Mouse (Mus musculus) c-Kit-negative CD71-positive TER-119-positive erythroid progenitor cells, embryonic 14.5 days (primary cell): ENCODE results near the gene Twist2.

Experiments
- DNase-seq: peaks from one replicate; pipeline ENCODE4 v3.0.0-alpha.2; 2013; ENCODE audit warnings: low read depth, low spot score

Gene Twist2

DNA sequence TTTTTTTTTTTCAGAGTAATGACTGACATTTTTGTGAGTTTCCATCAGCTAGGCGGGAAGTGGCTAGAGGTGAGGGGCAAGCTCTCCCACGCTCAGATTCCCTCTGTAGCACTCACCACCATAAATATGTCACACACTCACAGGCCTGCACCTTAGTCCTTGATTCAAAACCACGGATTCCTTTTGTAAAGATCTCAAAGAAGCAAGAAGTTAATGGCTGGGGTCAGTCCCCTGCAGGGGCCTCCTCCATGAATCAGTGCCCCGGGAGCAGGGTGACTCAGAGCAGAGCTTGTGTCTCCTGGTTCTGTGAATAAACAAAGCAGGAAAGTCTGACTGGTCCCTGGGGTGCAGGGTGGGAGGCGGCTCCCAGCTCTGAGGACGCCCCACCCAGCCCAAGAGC is 15.3 kb downstream of the Twist2 start:
- no peak for DNase-seq

DNA sequence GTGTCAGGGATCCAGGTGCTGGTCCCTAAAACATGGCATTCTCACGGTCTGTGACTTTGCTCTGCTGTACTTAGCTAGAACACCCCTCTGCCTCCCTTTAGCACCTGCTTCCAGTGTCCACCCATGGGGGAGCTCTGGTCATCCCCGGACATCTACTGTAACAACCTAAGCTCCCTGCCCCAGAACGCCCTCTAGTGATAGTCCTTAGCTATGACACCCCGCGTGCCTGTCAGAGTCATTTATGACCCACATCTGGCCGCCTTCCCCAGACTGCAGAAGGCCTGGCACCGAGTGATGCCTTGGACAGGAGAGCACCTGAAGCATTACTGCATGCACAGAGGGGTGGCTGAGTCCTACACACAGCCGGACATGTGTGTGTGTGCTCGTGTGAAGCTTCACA is 18.0 kb downstream of the Twist2 start:
- no peak for DNase-seq

DNA sequence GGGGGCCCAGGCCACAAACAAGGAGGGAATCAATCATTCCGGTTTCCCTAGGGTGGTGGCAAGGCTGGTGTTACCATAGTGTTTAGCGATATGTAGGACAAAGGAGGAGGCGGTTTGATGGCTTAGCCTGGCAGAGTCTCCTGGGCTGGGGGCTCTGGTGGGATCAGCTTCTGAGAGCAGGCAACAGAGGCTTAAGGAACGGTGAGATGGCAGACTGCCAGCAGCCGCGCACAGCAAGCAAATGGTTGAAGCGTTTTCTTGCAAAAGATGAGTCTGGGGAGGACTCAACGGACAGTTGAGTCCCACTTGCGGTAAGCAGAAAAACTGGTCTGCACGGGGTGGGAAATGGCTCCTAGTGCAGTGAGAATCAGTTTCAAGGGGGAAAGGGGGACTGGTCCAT is 19.3 kb downstream of the Twist2 start:
- no peak for DNase-seq

DNA sequence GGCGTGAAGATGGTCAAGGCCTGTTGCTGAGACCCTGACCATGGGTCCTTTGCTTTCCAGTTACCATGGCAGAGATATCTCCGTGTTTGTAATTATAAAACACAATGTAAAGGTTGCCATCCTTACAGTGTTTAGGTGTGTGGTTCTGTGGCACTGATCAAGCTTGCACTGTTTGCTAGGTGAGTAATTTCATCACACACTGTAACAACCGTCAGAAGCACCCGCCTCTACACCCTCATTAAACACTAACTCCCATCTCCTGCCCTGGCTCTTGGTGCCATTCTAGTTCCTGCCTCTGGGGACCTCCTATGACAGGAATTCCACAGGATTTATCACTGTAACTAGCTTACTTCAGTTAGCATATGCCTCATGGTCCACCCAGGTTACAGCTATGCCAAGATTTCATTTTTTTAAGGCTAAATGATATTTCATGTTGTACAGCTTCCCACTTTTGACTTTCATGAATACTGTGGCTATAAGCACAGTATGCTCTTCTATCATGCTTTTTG is 21.1 kb downstream of the Twist2 start:
- DNase-seq = no peak

DNA sequence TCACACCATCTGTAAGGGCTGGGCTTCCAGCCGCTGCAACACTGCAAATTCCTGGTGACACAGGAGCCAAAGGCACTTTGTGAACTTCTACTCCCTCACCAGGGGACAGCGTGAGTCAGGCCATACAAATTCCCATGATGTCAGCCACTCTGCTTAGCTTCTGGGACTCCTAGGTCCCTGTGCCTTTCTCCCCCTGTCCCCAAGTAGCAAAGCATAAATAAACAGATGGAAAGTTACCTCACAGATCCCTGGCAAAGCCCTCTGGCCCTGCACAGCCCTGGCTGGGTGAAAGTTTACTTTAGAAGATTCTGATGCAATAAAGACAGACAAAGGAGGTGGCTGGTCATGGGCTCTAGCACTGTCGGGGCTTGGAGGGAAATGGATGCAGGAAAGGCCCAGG is 22.3 kb downstream of the Twist2 start:
- DNase-seq = no peak

DNA sequence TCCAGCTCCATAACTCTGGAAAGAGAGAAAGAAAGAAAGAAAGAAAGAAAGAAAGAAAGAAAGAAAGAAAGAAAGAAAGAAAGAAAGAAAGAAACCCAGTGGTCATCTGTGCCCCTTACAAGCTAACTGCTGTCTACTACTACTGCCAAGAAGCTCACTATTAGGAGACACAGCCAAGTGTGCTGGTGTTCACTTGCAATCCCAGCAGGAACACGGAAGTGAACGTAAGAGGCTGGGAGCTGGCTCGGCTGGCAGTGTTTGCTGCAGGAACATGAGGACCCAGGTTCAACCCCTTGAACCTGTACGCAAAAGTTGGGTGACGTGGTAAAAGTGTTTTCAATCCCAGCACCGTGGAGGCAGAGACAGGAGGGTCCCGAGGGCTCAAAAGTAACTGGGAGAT is 22.7 kb downstream of the Twist2 start:
- DNase-seq = no peak

DNA sequence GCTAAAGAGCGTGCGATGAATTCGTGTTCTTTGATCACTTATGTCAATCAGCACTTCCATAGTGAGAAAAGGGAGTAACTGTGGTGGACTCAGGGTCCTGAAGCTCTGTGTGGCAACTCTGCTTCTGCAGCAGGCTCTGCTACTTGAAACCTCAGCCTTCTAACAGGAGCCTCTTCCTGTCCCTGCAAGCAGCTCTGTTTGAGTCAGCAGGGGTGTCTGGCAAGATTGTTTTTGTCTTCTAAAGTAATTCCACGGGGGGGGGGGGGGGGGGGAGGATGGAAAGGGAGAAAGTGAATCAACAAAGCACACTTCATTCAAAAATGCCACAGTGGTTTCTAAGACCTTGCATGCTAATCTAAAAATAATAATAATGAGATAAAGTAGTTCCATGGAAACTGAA is 24.0 kb downstream of the Twist2 start:
- no peak for DNase-seq

DNA sequence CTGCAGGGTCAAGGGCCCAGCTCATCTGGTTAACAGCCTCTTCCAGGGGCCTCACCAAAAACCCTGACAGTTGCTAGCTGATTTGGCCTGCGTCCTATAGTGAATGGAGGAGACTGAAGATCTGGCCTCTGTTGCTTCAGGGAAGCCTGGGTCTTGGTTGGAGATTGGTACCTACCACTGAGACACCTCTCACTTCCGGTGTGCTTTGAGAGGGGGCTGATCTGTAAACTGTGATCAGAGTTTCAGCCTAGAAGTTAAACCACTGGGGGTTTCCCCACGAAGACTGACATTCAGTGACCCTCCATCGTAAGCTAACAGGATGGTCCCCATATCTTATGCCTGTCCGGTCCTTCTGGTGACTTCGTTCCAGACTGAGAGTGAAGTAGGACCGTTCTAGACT is 30.7 kb downstream of the Twist2 start:
- DNase-seq = no peak

DNA sequence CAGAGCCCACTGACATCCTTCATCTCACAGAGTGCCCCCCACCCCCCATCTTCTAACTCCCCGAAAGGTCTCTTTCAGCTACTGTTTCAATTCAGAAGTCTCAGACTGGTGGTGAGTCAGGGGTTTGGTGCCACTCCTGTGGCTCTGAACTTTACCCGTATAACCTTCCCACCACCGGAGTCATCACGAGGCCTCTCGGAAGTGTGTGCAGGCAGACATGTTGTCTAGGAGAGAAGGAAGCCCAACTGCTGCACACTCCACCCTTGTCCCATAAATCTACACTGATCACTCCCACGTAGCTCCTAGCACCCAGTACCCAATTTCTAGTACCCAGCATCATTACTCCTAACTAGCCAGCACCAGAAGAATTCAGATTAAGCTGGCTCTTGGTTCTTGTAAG is 38.3 kb downstream of the Twist2 start:
- no peak for DNase-seq

DNA sequence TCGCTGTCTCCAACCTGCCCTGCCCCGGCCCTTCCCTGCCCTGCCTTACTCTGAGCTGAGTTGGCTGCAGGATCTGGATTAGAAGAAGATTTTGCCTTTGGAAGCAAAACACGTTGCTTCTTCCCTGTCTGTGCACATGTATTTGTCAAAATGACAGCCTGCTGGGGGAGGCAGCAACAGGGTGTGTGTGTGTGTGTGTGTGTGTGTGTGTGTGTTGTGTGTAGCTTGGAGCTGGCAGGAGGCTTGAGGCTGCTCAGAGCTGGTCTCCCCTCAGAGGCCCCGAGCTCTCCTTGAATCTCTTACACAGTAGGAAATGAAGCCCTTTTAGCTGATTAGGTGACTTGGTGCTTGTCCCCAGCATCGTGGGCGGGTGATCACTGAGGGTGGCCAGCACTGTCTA is 38.7 kb downstream of the Twist2 start:
- DNase-seq = no peak

DNA sequence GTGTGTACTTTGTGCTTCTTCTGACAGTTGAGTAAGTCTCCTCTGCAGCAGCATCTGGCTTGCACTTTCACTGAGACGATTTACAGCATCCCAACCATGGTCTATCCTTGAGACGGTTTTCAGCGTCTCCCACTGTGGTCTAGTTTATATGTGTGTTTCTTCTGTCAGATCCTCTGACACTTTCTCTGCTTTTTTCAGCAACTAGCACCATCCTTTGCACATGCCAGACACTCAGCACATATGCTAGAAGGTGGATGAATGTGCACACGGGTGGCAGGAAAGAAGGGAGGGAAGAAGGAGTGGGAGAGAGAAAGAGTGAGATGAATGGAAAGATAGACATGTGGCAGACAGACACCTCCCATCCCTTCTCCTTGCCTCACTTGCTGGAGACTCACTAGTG is 43.0 kb downstream of the Twist2 start:
- no peak for DNase-seq

DNA sequence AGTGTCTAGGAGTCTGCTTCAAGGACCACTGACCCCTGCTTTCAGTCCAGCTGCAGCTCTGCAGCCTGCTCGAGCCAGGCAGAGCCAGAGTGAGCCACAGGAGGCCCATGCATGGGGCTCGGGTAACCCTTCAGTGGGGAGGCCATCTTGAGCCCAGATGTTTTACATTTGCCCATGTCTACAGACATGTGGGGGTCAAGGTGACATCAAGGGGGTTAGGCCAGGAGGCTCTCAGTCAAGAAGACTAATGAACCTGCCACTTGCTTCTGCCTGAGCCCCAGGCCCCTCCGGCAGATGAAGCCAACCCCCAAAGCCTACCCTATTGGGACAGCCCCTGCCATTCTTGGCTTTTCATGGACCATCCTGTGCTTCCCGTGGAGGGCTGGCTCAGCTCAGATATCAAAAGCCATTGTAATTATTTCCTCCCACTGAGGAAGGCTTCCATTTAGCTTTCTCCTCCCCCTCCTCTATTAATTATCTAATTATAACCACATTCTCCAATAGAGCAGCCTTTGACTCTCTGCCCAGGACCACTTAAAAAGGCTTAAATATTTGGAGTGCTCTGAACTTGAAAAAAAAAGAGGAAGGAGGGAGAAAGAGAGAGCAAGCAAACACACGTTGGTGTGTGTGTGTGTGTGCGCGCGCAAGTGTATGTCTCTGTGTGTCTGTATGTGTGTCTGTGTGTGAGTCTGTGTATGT is 43.6 kb downstream of the Twist2 start:
- DNase-seq = no peak

DNA sequence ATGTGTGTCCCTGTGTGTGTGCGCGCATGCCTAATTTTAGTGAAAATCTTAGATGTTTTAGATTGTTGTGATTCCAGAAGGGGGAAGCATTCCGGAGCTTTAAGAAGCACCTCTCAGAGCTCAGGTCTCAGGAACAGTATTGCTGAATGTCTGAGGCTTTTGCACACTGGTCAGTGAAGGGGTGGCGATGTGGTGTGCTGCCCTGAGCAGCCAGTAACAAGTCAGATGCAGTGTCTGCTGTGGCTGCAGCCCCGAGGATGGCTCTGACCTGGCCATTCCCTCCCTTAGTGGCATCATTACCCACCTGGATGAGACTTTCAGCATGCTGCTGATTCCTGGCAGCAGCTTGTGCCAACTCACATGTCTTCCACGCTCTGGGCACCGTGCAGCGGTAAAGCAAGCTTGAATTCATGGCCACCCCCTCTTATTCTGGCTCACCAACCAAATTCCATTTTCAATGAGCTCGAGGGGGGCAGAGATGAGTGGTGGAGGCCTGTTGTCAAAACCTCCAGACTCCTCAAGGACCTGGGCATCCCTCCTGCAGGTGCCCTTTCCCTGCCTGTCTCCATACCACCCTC is 44.2 kb downstream of the Twist2 start:
- no peak for DNase-seq

DNA sequence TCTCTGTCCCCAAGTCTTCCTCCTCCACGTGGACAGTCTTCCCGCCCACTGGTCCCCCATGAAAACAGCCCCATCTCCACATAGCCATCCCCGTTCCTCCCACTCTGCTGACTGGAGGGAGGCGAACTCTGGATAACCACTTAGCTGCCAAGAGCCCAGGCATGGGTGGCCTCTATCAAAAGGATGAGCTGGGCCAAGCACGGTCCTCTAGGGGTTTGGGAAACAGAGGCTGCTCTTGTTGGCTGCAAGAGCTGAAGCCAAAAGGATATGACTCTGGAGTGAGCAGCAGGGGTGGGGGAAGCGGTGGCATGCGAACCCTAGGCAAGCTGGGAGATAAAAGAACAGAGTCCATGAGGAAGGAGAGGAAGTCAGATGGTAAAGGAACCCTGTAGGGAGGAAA is 50.0 kb downstream of the Twist2 start:
- no peak for DNase-seq

DNA sequence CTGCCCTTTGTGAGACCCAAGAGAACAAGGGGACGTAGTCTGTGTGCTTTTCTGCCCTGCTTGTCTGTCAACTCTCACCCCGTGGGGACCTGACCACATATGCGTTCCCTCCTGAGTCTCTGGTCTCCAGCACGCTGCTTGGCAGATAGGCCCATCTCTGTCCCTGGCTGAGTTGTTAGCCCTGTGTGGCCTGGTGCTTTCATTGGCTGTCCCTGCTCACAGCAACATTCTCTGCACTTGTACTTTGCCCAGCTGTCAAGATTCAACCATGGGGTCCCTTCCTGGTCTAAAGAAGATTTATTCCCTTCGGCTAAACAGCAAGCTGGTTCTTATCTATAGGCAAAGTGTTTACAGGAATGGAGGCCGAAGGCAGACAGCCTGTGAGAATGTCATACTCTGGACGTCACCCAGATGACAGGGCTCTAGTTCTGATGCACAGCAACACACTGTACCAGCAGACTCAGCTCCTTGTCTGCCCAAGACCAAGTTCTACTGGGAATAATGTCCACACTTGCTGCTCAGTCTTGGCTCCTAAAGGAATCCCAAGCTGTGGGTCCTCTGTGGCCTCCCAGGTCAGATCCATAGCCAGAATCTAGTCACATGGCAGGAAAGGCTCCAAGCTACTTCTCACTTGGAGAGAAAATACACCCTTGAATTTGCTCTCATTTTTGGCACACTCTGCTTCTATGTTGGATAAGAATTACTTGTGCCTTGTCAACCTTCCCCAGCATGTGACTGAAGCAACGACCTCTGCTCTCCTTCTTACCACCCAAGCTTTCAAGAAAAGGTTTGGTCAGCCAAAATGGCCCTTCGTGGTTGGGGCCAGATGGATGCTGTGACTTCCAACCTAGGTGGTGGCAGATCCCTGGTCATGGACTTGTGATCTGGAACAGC is 55.8 kb downstream of the Twist2 start:
- DNase-seq = no peak

DNA sequence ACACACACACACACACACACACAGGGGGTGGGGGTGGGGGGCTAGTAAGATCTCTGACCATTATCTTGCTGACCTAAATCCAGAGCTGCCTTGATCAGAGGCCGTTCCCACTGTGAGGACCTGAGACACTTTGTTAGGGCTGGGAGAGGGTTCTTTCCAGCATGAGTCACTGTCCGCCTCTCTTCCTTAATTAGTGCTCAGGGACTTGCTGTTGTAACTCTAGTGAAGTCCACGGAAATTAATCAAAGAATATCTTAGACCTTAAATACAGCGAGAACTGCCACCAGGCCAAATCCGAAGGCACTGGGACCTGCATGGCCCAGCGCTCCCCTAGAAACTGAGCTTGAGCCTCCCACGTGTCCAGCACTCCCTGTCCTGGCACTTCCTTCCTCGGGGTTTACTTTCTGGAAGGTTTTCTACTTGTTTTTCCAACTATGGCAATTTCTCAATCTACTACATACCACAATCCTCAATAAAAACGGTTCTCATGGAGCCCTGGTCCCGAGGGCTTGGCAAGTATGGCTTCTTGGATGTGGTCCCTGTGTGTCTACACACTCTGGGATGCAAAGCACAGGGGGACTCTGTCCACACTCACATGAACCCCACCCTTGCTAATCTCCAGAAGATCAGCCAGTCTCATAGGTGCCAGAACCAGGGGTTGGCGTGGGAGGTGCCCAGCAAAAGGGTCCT is 57.0 kb downstream of the Twist2 start:
- no peak for DNase-seq

DNA sequence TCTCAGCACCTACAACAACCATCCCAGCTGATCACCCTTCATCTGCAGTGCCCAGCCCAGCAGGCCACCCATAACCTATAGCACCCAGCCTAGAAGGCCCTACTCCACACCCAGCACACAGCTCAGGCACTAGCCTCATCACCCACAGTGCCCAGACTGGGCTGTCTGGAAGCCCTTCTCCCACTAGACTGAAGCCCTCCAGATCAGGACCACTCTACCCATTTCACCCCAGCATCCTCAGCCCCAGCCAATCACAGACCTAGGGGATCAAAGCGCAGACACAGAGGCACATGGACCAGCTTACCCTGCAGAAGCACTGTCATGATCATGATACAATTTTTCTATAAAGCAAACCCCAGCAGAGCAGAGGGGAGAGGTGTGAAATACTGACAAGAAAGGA is 57.6 kb downstream of the Twist2 start:
- no peak for DNase-seq

DNA sequence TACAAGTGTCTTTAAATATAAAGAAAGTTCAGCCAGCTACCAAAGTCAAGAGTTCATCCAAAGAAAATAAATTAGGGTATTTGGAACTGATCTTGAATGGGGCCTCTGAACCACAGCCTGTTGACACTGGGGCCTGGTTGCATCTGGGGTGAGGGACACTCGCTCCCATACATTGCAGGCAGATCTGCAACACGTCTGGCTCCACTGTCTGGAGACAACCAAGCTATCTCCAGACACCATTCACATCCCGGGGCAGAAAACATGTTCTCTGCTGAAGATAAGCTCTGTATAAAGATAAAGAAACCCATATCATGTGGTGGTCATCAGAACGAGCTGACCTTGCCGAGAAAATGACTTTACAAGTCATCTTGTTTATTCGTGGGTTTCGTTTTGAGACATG is 60.2 kb downstream of the Twist2 start:
- no peak for DNase-seq

DNA sequence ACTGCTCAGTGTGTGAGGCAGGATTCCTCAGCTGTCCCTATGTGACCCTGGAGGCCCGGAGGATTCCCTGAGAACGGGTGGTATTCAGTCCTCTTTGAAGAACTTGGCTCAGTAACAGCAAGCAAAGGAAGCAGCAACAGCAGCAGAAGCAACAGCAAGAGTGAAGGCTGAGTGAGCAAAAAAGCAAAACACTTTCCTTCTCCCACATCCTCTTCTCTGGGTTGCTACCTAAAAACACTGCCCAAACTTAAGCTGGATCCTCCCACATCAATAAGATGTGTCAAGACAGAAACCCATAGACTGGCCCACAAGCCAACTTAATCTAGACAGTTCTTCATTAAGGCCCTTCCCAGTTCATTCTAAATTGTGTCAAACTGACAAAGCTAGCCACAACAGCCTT is 64.7 kb downstream of the Twist2 start:
- no peak for DNase-seq

DNA sequence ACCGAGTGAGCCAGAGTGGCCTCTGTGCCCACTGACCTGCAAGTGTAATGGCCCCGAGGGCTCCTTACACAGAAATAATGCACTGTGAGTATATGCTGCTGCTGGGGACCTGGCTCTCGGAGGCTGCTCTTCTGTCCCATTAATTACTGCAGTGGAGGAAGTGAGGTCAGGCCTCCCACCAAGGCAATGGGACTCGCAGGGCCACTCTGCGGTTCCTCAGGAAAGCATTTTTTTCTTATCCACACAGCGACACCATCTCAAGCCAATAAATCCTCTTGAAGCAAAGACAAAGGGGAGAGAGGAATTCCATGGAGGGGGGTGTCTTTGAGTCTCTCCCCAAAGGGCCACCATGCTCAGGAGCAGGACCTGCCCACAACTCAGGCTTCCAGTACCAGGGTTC is 69.8 kb downstream of the Twist2 start:
- no peak for DNase-seq

DNA sequence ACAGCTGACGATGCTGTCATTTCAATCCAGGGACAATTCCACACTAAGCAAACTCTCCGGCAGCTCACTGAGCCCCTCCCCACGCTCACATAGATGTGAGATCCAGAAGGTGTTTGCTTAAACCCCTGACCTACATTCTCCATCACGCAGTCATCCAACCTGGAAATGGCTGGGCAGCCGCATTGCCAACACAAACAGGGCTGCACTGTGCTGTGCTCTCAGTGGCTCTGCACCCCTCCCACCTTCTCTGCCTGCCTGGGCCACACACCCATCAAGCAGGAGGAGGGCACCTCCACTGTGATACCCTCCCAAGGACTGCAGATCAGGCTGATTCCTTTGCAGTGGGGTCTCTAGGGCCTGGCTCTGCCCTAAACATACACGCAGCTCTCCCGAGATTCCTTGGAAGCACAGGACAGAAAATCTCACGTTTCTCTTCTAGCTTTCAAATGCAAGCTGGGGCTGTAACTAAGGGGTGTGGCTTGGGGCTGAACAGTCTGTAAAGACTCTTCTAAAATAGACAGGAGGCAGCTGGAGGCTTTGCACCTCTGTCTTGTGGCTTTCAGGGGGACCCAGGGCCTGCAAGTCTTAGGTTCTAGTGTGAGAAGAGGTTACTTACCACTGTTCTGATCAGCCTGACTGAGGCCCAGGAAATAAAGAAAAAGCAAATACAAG is 71.3 kb downstream of the Twist2 start:
- no peak for DNase-seq
